Mouse (Mus musculus) limb, embryonic 12.5 days (tissue): ENCODE measurements at regions not wholly inside any gene's neighbourhood (a gene's known extent, or its start where the extent isn't known, plus 50 kb on each side); places are given as distances from the start of the nearest gene placed in this dataset.

Experiments used
- ATAC-seq: fragments of 200-750 bp; cut with Nextera tagmentation; 2 replicates; pipeline ENCODE4 v1.8.0; 2017; ENCODE audit warnings: low read depth, moderate TSS enrichment; ENCODE audit not compliant: insufficient number of reproducible peaks, insufficient read depth, low FRiP score, low TSS enrichment
- H3K27ac ChIP-seq: fragments of 300-500 bp; sonication (generic); 2 replicates; pipeline ENCODE4 v1.5.1; 2016; ENCODE audit warnings: mild to moderate bottlenecking, moderate library complexity
- H3K27me3 ChIP-seq: fragments of 300-500 bp; sonication (generic); 2 replicates; pipeline ENCODE4 v1.6.1; 2016; ENCODE audit warnings: mild to moderate bottlenecking, moderate library complexity
- H3K36me3 ChIP-seq: fragments of 300-500 bp; sonication (generic); 2 replicates; pipeline ENCODE4 v1.6.1; 2016; ENCODE audit warnings: mild to moderate bottlenecking, moderate library complexity
- H3K4me1 ChIP-seq: fragments of 300-500 bp; sonication (generic); replicated peaks from 2 replicates; pipeline ENCODE4 v1.6.1; 2016
- H3K4me2 ChIP-seq: fragments of 300-500 bp; sonication (generic); 2 replicates; pipeline ENCODE4 v1.6.1; 2016; ENCODE audit warnings: mild to moderate bottlenecking, moderate library complexity
- H3K4me3 ChIP-seq: fragments of 300-500 bp; sonication (generic); replicated peaks from 2 replicates; pipeline ENCODE4 v1.5.1; 2016; ENCODE audit warnings: mild to moderate bottlenecking
- H3K9ac ChIP-seq: fragments of 300-500 bp; sonication (generic); replicated peaks from 2 replicates; pipeline ENCODE4 v1.6.1; 2016; ENCODE audit warnings: mild to moderate bottlenecking, moderate library complexity
- H3K9me3 ChIP-seq: fragments of 300-500 bp; sonication (generic); 2 replicates; pipeline ENCODE4 v1.6.1; 2016; ENCODE audit warnings: mild to moderate bottlenecking, moderate library complexity
- WGBS: fragments of 180-500 bp; shearing (Covaris S2); methylation state at CpG from one replicate; pipeline ENCODE4 v1.1.7; 2016; 5-methylcytosine and 5-hydroxymethylcytosine counted together

DNA sequence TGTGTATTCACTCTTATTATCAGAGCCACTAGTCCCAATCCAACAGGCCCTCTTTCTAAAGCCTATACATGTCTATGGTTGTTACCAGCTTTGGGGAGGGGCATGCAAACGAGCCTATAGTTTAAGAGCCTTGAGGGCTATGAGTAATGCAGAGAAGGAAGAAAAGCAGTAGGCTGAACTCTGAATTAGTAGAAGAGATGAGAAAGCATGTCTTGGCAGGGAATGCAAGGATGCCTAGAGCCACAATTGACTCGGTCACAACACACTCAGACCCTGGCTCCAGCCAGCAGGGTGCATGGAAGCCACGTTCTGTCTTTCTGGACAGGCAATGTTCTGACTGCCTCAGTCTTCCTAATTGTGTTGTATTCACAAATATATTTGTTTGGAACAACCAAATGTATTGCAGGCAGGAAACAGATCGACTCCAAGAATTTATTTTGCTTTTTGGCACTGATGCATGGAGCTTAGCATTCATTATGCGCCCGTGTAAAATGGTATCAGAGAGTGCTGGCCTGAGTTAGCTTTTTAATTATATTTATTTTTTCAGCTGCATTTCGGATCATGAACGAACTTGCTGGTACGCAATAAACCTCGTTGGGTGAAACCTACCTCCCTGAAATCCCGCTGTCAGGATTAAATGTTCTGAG is 110.2 kb downstream of the Rybp start:
- Histone ChIP-seq H3K4me1 (peaks cover 8% of the 10 kb centered on the region; the same call in 1 of the 2 replicates), H3K9ac (no peak overlapping the region), H3K36me3 (no peaks in the 10 kb centered on the region), H3K4me2 (no peak overlapping the region), H3K9me3 (no peaks in the 10 kb centered on the region), H3K27me3 (peaks cover 41% of the 10 kb centered on the region), H3K4me3 (no peak overlapping the region), H3K27ac (no peak overlapping the region)
- ATAC-seq: no peak
- WGBS: 79% methylated on average over 11 of the region's 11 CpGs

GRCm38 (mm10) chr6:100170711-100171348 is 116.5 kb downstream of the Rybp start:
- Histone ChIP-seq H3K4me3 (0 out of 2 replicates have a peak overlapping the region, but pooled peaks have one; percentile 9), H3K4me1 (peaks cover 14% of the 10 kb centered on the region), H3K27ac (no peak overlapping the region), H3K27me3 (peaks cover 52% of the 10 kb centered on the region), H3K9me3 (no peaks in the 10 kb centered on the region), H3K36me3 (no peaks in the 10 kb centered on the region), H3K4me2 (peak overlapping the region; percentile 38), H3K9ac (no peak overlapping the region; the same call in 1 of the 2 replicates)
- no peak for ATAC-seq
- WGBS: 4% methylated on average over 22 of the region's 22 CpGs

DNA sequence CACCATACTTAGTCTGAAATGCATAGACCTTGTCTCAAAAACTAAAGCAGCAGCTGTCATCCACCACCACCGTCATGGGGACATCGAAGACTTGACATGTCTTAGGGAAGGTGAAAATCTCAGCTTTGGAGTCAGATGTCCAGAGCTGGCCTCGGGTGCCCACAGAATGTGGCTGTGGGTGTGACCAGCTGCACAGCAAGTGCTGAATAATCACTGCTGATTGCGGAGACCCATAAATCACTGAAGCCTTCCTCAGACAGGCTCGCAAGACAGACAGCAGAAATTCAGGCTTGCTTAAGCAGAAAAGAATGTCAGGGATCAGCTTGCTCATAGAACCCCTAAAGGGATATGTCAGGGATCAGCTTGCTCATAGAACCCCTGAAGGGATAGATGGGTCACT is 120.0 kb downstream of the Rybp start:
- WGBS: 50% methylated on average over 5 of the region's 5 CpGs
- H3K27ac ChIP-seq: no peak overlapping the region
- peaks cover 44% of the 10 kb centered on the region for H3K27me3 ChIP-seq
- no peak overlapping the region for H3K4me3 ChIP-seq
- H3K9me3 ChIP-seq: no peaks in the 10 kb centered on the region
- ATAC-seq: no peak
- no peak overlapping the region for H3K4me2 ChIP-seq
- H3K4me1 ChIP-seq: peaks cover 34% of the 10 kb centered on the region
- H3K9ac ChIP-seq: no peak overlapping the region
- H3K36me3 ChIP-seq: no peaks in the 10 kb centered on the region

GRCm38 (mm10) chr6:100165746-100166145 is 121.5 kb downstream of the Rybp start:
- Histone ChIP-seq H3K9me3 (no peaks in the 10 kb centered on the region), H3K4me3 (no peak overlapping the region), H3K27ac (no peak overlapping the region), H3K27me3 (peaks cover 48% of the 10 kb centered on the region), H3K4me1 (peaks cover 32% of the 10 kb centered on the region), H3K36me3 (no peaks in the 10 kb centered on the region), H3K9ac (no peak overlapping the region), H3K4me2 (no peak overlapping the region)
- WGBS: 90% methylated on average over 3 of the region's 3 CpGs
- no peak for ATAC-seq

DNA sequence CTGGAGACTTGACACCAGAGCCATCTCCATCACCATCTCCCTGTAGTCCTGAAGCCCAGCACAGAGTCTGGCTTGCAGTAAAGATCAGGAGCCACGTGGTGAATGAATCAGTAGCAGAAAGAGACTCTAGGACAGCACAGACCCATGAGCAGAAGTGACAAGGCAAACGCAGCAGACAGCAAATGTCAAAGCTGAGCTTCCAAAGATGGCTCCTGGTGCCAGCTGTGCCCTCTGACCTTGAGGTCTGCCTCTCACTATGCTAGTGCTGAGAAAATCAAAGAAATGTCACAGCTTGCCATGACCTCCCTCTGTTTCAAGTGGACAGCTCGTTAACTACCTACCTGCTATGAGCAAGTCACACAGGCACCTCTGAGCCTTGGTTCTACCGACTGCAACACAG is 123.1 kb downstream of the Rybp start:
- no peak overlapping the region for H3K4me3 ChIP-seq
- no peak for ATAC-seq
- H3K4me2 ChIP-seq: no peak overlapping the region
- peaks cover 35% of the 10 kb centered on the region for H3K4me1 ChIP-seq
- no peaks in the 10 kb centered on the region for H3K36me3 ChIP-seq
- H3K9ac ChIP-seq: no peak overlapping the region
- H3K27me3 ChIP-seq: peaks cover 32% of the 10 kb centered on the region
- H3K27ac ChIP-seq: no peak overlapping the region
- H3K9me3 ChIP-seq: no peaks in the 10 kb centered on the region
- 20% methylated on average over 4 of the region's 4 CpGs for WGBS

DNA sequence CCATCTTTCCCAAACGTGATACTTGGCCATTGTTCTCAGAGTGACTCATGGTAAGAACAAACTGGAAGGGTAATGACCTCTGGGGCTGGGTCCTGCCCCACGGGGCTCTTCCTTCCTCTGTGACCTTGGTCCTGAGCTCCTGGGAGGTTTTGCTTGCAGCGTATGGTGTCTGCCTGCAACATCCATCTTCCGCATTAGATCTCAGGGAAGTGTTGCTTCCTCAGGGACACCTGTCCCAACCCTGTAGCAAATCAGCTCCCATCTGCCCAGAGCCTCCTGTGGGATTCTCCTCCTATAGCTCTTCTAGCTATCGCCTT is 123.5 kb downstream of the Rybp start:
- no peak for ATAC-seq
- Histone ChIP-seq H3K9ac (no peak overlapping the region), H3K4me1 (peaks cover 39% of the 10 kb centered on the region), H3K4me3 (no peak overlapping the region), H3K36me3 (no peaks in the 10 kb centered on the region), H3K27me3 (peaks cover 30% of the 10 kb centered on the region), H3K4me2 (peak overlapping the region; percentile 48), H3K27ac (no peak overlapping the region), H3K9me3 (no peaks in the 10 kb centered on the region)
- 32% methylated on average over 5 of the region's 5 CpGs for WGBS

DNA sequence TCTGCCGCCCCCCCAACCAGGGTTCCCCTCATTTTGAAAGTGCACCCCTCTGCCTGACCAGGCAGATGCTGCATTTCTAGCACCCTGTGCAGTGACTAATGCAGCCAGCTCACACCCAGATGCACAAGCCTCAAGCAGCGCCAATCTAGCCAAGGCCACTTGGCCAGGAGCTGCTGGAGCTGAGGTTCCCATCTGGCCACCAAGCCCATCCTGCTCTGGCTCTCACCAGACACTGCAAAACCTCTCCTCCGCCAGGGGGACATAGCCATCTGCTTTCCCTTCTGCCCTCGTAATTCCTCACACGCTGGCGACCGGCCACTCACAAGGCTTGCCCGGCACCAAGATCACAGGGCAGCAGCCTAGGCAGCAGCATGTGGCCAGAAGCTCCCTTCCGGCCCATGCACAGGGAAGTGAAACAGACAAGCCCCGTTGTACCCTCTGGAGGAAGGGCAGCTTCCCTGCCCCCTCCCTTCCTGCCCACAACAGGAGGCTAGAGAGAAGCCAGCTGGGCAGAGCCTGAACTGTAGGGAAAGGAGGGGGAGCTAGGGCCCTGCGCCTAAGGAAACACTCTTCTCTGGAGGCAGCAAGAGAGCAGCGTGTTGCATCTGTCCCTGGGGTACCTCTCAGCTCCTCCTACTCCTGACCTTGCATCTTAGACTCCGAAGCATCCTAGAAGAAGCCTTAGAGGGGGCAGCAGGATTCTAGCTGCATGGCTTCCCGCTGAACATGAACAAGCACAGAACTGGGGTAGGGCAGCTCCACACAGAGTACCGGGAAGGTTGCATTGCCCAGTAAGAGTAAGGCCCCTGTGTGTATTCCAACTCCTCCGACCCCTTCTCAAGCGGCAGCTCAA is 124.1 kb downstream of the Rybp start:
- H3K9ac ChIP-seq: 0 out of 2 replicates have a peak overlapping the region, but pooled peaks have one; percentile 23
- H3K27me3 ChIP-seq: peaks cover 28% of the 10 kb centered on the region
- H3K27ac ChIP-seq: no peak overlapping the region

DNA sequence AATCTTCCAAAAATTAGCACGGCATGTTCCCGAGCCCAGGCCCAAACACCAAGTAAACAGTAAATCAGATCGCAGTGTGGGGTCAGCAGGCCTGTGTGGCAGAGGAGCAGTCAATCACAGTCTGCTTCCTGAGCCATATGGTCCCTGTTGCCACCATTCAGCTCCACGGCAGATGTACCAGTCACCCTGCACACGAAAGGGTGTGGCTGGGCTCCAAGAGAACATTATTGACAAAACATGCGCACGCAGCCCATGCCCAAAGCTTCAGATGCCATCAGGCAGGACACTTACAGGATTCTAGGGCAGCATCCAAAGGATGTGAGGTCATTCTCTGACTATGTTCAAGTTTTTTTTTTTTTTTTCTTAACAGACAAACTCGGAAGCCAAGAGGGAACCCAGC is 126.6 kb downstream of the Rybp start:
- peaks cover 19% of the 10 kb centered on the region for H3K27me3 ChIP-seq
- no peak overlapping the region for H3K9ac ChIP-seq
- peaks cover 52% of the 10 kb centered on the region for H3K4me1 ChIP-seq
- H3K27ac ChIP-seq: no peak overlapping the region
- no peak for ATAC-seq
- WGBS: 59% methylated on average over 8 of the region's 8 CpGs
- no peak overlapping the region for H3K4me3 ChIP-seq
- H3K36me3 ChIP-seq: no peaks in the 10 kb centered on the region
- H3K9me3 ChIP-seq: no peaks in the 10 kb centered on the region
- no peak overlapping the region for H3K4me2 ChIP-seq

More for the DNA sequence above, 124.1 kb downstream of the Rybp start:
- WGBS: 12% methylated on average over 17 of the region's 17 CpGs
- peaks cover 41% of the 10 kb centered on the region for H3K4me1 ChIP-seq
- ATAC-seq: peak; percentile 73
- peak overlapping the region; percentile 48 for H3K4me2 ChIP-seq
- H3K36me3 ChIP-seq: no peaks in the 10 kb centered on the region
- no peaks in the 10 kb centered on the region for H3K9me3 ChIP-seq
- peak overlapping the region; percentile 6; the same call in 1 of the 2 replicates for H3K4me3 ChIP-seq

DNA sequence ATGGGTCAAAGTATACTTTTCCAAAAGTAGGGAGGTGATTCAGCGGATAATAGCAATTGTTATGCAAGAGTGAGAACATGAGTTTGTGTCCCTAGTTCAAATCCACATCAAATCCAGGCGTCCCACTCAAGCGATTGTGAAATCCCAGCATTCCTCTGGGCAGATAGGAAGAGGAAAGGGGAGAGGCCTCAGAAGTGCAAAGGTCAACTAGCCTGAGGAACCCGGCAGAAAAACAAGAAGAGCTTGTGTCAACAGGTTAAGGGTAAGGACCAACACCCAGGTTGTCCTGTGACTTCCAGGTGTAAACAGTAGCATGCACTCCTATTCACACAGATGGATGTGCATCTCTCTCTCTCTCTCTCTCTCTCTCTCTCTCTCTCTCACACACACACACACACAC is 127.5 kb downstream of the Rybp start:
- H3K9me3 ChIP-seq: no peaks in the 10 kb centered on the region
- no peak overlapping the region for H3K9ac ChIP-seq
- no peak overlapping the region; the same call in 1 of the 2 replicates for H3K27ac ChIP-seq
- no peak for ATAC-seq
- H3K36me3 ChIP-seq: no peaks in the 10 kb centered on the region
- H3K4me2 ChIP-seq: no peak overlapping the region
- no peak overlapping the region for H3K4me3 ChIP-seq
- WGBS: 66% methylated on average over 4 of the region's 4 CpGs
- peaks cover 19% of the 10 kb centered on the region for H3K27me3 ChIP-seq
- H3K4me1 ChIP-seq: peaks cover 58% of the 10 kb centered on the region

DNA sequence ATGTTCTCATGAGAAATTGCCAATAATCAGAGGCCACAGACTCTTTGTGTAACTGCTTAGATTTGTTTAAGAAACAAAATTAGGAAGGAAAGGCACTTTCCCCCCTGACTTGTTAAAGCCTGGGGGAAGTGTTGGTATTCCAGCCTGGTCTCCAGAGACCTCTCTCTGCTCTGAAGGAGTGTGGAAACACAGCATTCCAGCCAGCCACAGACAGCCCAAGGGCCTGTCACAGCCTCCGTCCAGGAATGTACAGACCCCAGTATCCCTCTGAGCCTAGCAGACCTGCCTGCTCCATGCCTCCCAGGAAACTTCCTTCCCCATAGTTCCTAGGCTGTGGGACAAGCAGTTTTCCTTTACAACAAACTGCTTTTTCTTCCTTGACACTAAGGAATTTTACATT is 128.0 kb downstream of the Rybp start:
- ATAC-seq: no peak
- peak overlapping the region; percentile 64 for H3K27ac ChIP-seq
- peaks cover 57% of the 10 kb centered on the region for H3K4me1 ChIP-seq

GRCm38 (mm10) chr6:100157288-100157687 is 130.0 kb downstream of the Rybp start:
- no peaks in the 10 kb centered on the region for H3K9me3 ChIP-seq
- no peak overlapping the region for H3K4me2 ChIP-seq
- H3K9ac ChIP-seq: no peak overlapping the region
- H3K27me3 ChIP-seq: peaks cover 13% of the 10 kb centered on the region
- no peak overlapping the region for H3K4me3 ChIP-seq
- no peak overlapping the region for H3K27ac ChIP-seq
- peaks cover 37% of the 10 kb centered on the region for H3K4me1 ChIP-seq
- no peak for ATAC-seq
- H3K36me3 ChIP-seq: no peaks in the 10 kb centered on the region
- WGBS: 73% methylated on average over 7 of the region's 7 CpGs

More for the DNA sequence above, 128.0 kb downstream of the Rybp start:
- Histone ChIP-seq H3K27me3 (peaks cover 17% of the 10 kb centered on the region), H3K4me2 (no peak overlapping the region), H3K9ac (no peak overlapping the region), H3K4me3 (no peak overlapping the region), H3K36me3 (no peaks in the 10 kb centered on the region), H3K9me3 (no peaks in the 10 kb centered on the region)
- WGBS: 13% methylated on average over 1 of the region's 1 CpGs
